Mouse (Mus musculus): ENCODE measurements around the gene Dusp5. TPM values are rescaled to one million over a fixed set of nuclear protein-coding genes. Genes with fewer than 3 reads are reported as not detected.

The Dusp5 gene
- polyA plus RNA-seq (2015; fragmentation: Nextera tagmentation; extraction: Ambion mirVana): 7.4 and 10.4 TPM in 2 replicates

DNA sequence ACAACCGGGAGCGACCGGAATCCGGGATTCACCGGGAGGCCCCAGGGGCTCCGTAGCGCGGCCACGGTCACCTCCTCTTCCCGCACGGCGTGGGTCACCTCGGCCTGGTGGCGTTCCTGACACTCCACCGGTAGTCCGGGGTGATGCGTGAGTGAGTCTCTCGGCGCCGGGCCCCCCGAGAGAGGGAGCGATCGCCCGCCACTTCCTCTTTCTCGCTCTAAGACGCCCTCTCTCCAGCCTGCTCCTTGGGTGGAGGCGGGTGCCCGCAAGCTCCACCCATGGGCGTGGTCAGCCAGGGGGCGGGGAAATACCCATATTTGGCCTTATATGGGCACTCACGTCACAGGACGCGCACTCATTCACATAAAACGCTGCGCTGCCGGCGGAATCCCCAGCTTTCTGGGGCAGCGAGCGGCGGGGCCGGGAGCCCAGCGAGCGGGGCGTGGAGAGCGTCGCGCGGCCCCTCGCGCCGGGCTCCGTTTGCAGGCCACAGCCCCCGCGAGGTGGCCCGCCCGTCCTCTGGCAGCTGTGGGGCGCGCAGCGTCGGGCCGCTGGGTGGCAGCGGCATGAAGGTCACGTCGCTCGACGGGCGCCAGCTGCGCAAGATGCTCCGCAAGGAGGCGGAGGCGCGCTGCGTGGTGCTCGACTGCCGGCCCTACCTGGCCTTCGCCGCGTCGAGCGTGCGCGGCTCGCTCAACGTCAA, at the start of gene Dusp5:
Dusp5 (plus strand) TSS at position 358 of the 703 bp plus-strand sequence.
- H3K4me2 ChIP-seq: peak within 1 kb of the TSS; percentile 95
- peaks cover 44% of the 10 kb centered on the region for H3K4me1 ChIP-seq (replicated peaks)
- H3K36me3 ChIP-seq: no peaks in the 10 kb centered on the region
- ATAC-seq (replicated peaks; ENCODE audit: insufficient number of reproducible peaks, insufficient read depth, low FRiP score, low read depth): peak; percentile 93
- peak within 1 kb of the TSS; percentile 78 for H3K9ac ChIP-seq
- peak within 1 kb of the TSS; percentile 82 for H3K4me3 ChIP-seq
- H3K9me3 ChIP-seq (replicated peaks): no peaks in the 10 kb centered on the region
- H3K27me3 ChIP-seq: no peaks in the 10 kb centered on the region
- H3K27ac ChIP-seq: peak within 1 kb of the TSS; percentile 82
- under 1% methylated on average over 74 of the region's 84 CpGs for WGBS

DNA sequence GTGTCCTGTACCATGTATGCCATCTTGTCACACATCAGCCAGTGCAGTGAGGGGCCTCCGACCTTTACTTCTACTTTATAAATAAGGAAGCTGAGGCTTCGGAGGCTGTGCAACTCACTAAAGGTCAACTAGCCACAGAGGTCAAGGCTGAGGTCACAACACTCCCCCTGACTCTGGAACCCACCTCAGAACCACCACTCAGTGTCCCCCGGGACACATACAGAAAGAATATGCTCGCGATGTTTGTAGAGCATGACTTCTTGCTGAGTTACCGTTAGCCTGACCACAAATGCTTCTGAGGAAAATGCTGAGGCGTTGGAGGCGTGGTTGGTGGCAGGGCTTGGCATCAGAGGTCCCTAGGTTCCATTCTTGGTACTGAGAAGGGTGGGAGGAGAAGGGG, 49.3 kb upstream of the Dusp5 start:
- no peak overlapping the region for H3K27ac ChIP-seq
- H3K36me3 ChIP-seq: no peaks in the 10 kb centered on the region
- H3K9ac ChIP-seq: no peak overlapping the region
- H3K27me3 ChIP-seq: no peaks in the 10 kb centered on the region
- ATAC-seq (replicated peaks; ENCODE audit: insufficient number of reproducible peaks, insufficient read depth, low FRiP score, low read depth): no peak
- H3K9me3 ChIP-seq (replicated peaks): no peaks in the 10 kb centered on the region
- 75% methylated on average over 8 of the region's 8 CpGs for WGBS
- H3K4me1 ChIP-seq (replicated peaks): peaks cover 27% of the 10 kb centered on the region
- H3K4me2 ChIP-seq: no peak overlapping the region
- H3K4me3 ChIP-seq: no peak overlapping the region

DNA sequence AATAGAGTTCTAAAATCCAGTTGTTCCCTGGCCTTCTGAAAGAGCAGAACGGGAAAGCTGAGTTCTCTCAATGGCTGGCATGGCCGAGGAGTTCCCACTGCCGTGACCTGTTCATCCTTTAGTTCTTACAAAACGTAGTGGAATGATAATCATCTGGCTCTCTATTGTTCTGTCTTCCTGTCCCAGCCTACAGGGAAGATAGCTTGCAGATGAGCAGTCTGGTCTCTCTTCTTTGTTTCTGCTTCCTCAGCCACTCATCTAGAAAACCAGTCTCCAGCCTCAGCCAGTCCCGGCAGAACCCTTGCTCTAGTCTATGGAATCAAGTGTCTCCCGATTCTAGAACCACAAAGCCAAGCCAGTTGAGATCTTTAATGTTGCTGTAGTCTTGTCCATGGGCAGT, 46.8 kb upstream of the Dusp5 start:
- Histone ChIP-seq H3K4me2 (no peak overlapping the region), H3K9ac (no peak overlapping the region), H3K4me3 (no peak overlapping the region), H3K36me3 (no peaks in the 10 kb centered on the region), H3K9me3 (replicated peaks) (no peaks in the 10 kb centered on the region), H3K27me3 (no peaks in the 10 kb centered on the region), H3K4me1 (replicated peaks) (peaks cover 27% of the 10 kb centered on the region), H3K27ac (no peak overlapping the region)
- WGBS: 63% methylated on average over 6 of the region's 6 CpGs
- no peak for ATAC-seq (replicated peaks; ENCODE audit: insufficient number of reproducible peaks, insufficient read depth, low FRiP score, low read depth)

DNA sequence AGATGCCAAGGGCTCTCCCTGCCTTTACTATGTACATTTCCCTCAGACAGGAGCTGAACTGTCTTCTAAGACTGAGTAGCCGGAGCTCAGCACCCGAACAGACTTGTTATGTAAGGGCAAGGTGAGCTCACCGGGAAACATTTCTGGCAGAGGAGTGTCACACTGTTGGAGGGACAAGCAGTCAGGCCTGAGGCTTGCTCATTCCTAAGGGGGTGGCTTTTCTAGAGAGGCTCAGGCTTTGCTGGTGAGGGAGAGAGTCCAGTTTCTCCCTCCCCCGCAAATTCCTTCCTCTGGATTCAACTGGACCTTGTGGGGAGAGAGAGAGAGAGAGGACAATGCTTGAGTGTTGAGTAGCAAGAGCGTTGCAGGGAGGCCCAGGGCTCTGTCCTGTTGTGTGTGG, 46.4 kb upstream of the Dusp5 start:
- ATAC-seq (replicated peaks; ENCODE audit: insufficient number of reproducible peaks, insufficient read depth, low FRiP score, low read depth): no peak
- H3K4me3 ChIP-seq: no peak overlapping the region
- H3K36me3 ChIP-seq: no peaks in the 10 kb centered on the region
- H3K9me3 ChIP-seq (replicated peaks): no peaks in the 10 kb centered on the region
- no peaks in the 10 kb centered on the region for H3K27me3 ChIP-seq
- no peak overlapping the region for H3K27ac ChIP-seq
- WGBS: 45% methylated on average over 5 of the region's 5 CpGs
- H3K4me1 ChIP-seq (replicated peaks): peaks cover 27% of the 10 kb centered on the region
- H3K9ac ChIP-seq: no peak overlapping the region
- H3K4me2 ChIP-seq: no peak overlapping the region

DNA sequence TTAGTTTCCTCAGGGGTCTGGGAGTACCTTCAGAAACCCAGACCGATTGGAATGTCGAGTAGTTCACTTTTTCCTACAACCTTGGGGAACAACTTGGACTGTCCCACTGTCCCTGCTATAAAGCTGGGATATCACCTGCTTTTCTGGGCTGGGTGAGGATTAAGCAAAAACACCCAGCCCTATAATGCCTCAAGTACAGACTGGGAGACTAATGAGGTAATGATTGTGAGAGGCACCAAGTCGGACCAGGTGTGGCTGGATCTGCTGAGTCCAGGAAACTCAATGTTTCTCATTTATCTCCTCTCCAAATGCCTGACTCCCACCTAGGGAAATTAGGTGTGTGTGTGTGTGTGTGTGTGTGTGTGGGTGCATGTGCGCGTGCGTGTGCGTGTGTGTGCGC, 44.9 kb upstream of the Dusp5 start:
- Histone ChIP-seq H3K9me3 (replicated peaks) (no peaks in the 10 kb centered on the region), H3K4me3 (no peak overlapping the region), H3K27ac (no peak overlapping the region), H3K36me3 (no peaks in the 10 kb centered on the region), H3K9ac (no peak overlapping the region), H3K4me1 (replicated peaks) (peaks cover 27% of the 10 kb centered on the region), H3K4me2 (no peak overlapping the region), H3K27me3 (no peaks in the 10 kb centered on the region)
- WGBS: 74% methylated on average over 8 of the region's 8 CpGs
- no peak for ATAC-seq (replicated peaks; ENCODE audit: insufficient number of reproducible peaks, insufficient read depth, low FRiP score, low read depth)

DNA sequence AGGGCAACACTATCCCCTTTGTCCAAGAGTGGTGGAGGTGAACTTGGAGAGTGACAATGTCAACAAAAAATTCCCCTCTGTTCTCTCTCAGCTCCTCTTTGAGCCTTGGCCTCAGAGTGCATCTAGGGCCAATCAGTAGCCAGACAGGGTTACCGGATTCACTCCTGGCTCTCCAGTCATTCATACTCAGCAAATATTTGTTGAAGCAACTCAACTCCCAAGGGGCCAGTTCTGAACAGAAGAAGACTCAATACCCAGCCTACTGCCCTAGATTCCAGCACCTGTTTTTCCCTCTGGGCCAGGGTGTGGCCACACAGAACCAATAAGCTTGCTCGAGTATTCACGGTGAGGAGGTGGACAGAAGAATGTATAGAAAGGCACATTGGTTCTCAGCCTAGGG, 44.0 kb upstream of the Dusp5 start:
- Histone ChIP-seq H3K9me3 (replicated peaks) (no peaks in the 10 kb centered on the region), H3K9ac (no peak overlapping the region), H3K4me2 (no peak overlapping the region), H3K4me1 (replicated peaks) (peaks cover 31% of the 10 kb centered on the region), H3K36me3 (no peaks in the 10 kb centered on the region), H3K27ac (no peak overlapping the region), H3K27me3 (no peaks in the 10 kb centered on the region), H3K4me3 (no peak overlapping the region)
- no peak for ATAC-seq (replicated peaks; ENCODE audit: insufficient number of reproducible peaks, insufficient read depth, low FRiP score, low read depth)
- 84% methylated on average over 3 of the region's 3 CpGs for WGBS

DNA sequence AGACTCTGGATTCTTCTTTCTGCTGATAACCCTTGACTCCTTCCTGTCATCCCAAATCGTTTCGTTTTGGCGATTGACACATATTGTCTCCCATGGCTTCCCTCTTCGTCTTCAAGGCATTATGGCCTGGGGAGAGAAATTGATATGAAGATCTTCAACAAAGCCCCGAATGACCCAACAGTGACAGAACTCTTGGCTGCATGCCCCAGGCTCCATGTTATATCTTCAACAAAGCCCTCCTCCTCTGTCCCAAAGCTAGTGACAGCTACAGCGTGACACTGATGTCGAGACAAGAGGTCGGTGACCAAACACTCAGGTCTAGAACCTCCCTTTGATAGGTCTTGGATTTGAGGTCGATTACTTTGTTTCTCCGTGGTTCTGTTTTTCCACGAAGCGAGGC, 39.7 kb upstream of the Dusp5 start:
- H3K9ac ChIP-seq: no peak overlapping the region
- H3K27ac ChIP-seq: no peak overlapping the region
- H3K9me3 ChIP-seq (replicated peaks): no peaks in the 10 kb centered on the region
- H3K36me3 ChIP-seq: no peaks in the 10 kb centered on the region
- WGBS: 65% methylated on average over 12 of the region's 12 CpGs
- no peaks in the 10 kb centered on the region for H3K27me3 ChIP-seq
- H3K4me1 ChIP-seq (replicated peaks): peaks cover 18% of the 10 kb centered on the region
- ATAC-seq (replicated peaks; ENCODE audit: insufficient number of reproducible peaks, insufficient read depth, low FRiP score, low read depth): no peak
- H3K4me2 ChIP-seq: no peak overlapping the region
- no peak overlapping the region for H3K4me3 ChIP-seq

DNA sequence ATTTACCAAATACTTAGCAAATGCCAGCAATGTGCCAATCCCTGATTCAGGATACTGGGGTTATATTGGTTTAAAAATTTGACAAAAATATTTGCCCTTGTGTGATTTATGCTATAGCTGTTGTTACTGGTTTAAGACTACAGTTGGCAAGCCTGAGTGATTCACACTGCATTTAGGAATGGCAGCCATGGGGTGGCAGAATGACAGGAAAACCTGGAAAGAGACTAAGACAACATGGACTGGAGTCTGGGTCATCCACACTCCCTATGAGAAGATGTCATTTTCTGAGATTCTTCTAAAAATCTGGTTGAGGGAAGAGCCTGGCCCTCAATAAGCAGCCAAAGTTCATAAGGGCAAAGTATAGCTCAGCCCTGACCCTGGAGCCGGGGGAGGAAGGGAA, 39.0 kb upstream of the Dusp5 start:
- 83% methylated on average over 1 of the region's 1 CpGs for WGBS
- ATAC-seq (replicated peaks; ENCODE audit: insufficient number of reproducible peaks, insufficient read depth, low FRiP score, low read depth): no peak

DNA sequence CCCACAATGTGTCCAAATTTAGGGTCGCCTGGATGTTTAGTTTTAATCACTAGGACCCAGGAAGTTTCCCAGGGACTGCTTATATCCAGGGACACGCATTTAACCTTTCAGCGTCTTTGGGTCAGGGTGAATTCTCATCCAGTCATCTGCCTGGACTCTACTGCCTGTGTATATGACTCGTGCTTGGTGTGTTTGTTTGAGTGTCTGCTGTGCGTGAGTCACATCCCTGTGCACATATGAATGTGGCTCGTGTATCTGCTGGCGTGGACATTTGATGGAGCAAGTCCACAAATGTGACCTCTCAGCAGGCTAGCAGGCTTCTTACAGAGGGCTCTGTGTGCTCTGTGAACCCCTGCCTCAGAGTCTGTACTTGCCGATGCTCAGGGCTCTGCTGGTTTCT, 38.0 kb upstream of the Dusp5 start:
- Histone ChIP-seq H3K27ac (no peak overlapping the region), H3K27me3 (no peaks in the 10 kb centered on the region), H3K9ac (no peak overlapping the region), H3K36me3 (no peaks in the 10 kb centered on the region), H3K4me1 (replicated peaks) (peaks cover 21% of the 10 kb centered on the region), H3K9me3 (replicated peaks) (no peaks in the 10 kb centered on the region), H3K4me2 (no peak overlapping the region), H3K4me3 (no peak overlapping the region)
- no peak for ATAC-seq (replicated peaks; ENCODE audit: insufficient number of reproducible peaks, insufficient read depth, low FRiP score, low read depth)
- 74% methylated on average over 8 of the region's 8 CpGs for WGBS

More for the DNA sequence above, 39.0 kb upstream of the Dusp5 start:
- H3K27me3 ChIP-seq: no peaks in the 10 kb centered on the region
- no peak overlapping the region for H3K4me3 ChIP-seq
- H3K36me3 ChIP-seq: no peaks in the 10 kb centered on the region
- H3K4me1 ChIP-seq (replicated peaks): peaks cover 23% of the 10 kb centered on the region
- no peak overlapping the region for H3K4me2 ChIP-seq
- no peak overlapping the region for H3K27ac ChIP-seq
- H3K9ac ChIP-seq: no peak overlapping the region
- H3K9me3 ChIP-seq (replicated peaks): no peaks in the 10 kb centered on the region

DNA sequence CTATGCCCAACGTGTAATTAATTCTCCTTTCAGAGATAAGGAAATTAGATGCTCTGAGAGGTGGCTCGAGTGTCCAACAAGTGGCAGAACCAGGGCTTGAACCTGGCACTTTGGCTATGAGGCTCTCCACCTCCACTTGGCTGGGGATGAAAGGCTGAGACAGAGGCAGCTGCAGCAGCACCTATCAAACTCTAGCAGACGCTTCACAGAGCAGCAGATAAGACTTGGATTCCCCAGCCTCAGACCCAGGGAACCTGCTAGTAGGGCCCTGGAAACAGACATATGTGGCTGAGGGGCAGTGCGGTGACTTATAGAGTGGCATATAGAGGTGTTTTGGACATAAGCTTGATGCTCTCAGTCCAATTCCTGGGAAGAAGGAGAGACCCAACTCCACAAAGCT, 36.4 kb upstream of the Dusp5 start:
- no peak for ATAC-seq (replicated peaks; ENCODE audit: insufficient number of reproducible peaks, insufficient read depth, low FRiP score, low read depth)

DNA sequence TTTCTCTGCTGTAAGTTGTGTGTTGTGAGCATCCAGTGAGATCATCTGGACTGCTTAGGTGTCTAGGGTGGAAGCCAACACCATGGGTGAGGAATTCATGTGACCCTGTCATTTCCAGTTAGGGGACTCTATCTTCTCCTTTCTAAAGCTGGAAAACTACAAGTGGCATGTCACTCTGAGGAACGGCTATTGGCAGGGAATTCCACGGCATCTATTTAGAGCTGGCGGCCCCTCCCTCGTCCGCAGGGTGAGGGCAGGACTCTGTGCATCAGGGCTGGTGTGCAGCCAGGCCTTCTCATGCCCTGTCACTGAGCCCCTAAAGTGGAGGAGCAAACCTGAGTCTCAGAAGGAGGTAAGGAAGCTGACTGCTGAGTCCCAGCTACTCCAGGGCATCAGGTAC, 35.0 kb upstream of the Dusp5 start:
- H3K9me3 ChIP-seq (replicated peaks): no peaks in the 10 kb centered on the region
- WGBS: 27% methylated on average over 5 of the region's 5 CpGs
- H3K4me2 ChIP-seq: no peak overlapping the region
- peaks cover 21% of the 10 kb centered on the region for H3K4me1 ChIP-seq (replicated peaks)
- no peak overlapping the region for H3K9ac ChIP-seq
- no peaks in the 10 kb centered on the region for H3K27me3 ChIP-seq
- H3K4me3 ChIP-seq: no peak overlapping the region
- no peaks in the 10 kb centered on the region for H3K36me3 ChIP-seq
- peak; percentile 78 for ATAC-seq (replicated peaks; ENCODE audit: insufficient number of reproducible peaks, insufficient read depth, low FRiP score, low read depth)
- H3K27ac ChIP-seq: peak overlapping the region; percentile 78

More for the DNA sequence above, 36.4 kb upstream of the Dusp5 start:
- Histone ChIP-seq H3K27me3 (no peaks in the 10 kb centered on the region), H3K9ac (no peak overlapping the region), H3K36me3 (no peaks in the 10 kb centered on the region), H3K4me1 (replicated peaks) (peaks cover 21% of the 10 kb centered on the region), H3K27ac (no peak overlapping the region), H3K4me3 (no peak overlapping the region), H3K4me2 (no peak overlapping the region), H3K9me3 (replicated peaks) (no peaks in the 10 kb centered on the region)
- WGBS: 41% methylated on average over 4 of the region's 4 CpGs

DNA sequence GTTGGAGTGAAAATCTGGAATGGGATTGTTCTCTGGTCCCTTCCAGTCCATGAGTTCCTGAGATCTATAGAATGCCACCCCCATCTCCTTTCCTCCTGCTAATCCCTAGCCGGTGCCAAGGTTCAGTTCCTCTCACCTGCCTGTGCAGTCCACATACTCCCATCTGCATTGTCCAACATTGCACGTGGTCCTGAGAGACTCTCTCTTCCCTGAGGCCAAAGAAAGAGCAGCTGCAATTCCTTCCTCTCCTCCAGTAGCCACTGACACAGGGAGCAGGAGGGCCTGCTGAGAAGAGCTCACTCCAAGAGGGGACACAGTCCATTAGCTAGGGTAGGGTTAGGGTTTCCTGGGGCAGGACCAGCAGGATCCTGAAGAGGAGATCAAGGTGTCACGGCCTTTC, 31.0 kb upstream of the Dusp5 start:
- Histone ChIP-seq H3K4me2 (no peak overlapping the region), H3K4me1 (replicated peaks) (peaks cover 30% of the 10 kb centered on the region), H3K36me3 (no peaks in the 10 kb centered on the region), H3K9me3 (replicated peaks) (no peaks in the 10 kb centered on the region), H3K27me3 (no peaks in the 10 kb centered on the region), H3K27ac (no peak overlapping the region), H3K9ac (no peak overlapping the region), H3K4me3 (no peak overlapping the region)
- ATAC-seq (replicated peaks; ENCODE audit: insufficient number of reproducible peaks, insufficient read depth, low FRiP score, low read depth): no peak
- WGBS: 65% methylated on average over 3 of the region's 3 CpGs
